Mouse (Mus musculus): ENCODE results near the gene Vmn1r22. TPM values are rescaled to one million over a fixed set of nuclear protein-coding genes. Genes with fewer than 3 reads are reported as not detected.

Gene Vmn1r22
- not detected in 2 replicates for total RNA-seq (2015)
- not detected in 2 replicates for total RNA-seq (2017)

DNA sequence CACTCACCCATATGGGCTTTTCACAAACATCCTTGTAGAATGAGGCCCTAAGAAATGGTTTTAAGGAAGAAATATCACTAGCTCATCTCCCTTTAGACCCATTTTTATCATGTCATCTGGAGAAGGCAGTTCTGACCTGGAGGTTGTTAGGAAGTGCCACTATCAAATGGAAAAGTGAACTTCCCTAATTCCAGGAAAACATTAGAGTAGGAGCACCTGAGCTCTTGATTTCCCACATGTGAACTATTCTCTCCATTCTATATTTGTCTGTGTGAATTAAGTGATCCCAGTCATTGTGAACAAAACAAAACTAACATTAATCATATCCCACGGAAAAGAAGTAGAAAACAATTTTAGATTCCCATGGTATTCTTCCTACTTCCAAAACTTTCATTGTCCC, at the start of gene Vmn1r22:
Vmn1r22 (minus strand) TSS at position 101 of the 400 bp plus-strand sequence.
- no peak for ATAC-seq (ENCODE audit: poor library complexity, severe bottlenecking)

DNA sequence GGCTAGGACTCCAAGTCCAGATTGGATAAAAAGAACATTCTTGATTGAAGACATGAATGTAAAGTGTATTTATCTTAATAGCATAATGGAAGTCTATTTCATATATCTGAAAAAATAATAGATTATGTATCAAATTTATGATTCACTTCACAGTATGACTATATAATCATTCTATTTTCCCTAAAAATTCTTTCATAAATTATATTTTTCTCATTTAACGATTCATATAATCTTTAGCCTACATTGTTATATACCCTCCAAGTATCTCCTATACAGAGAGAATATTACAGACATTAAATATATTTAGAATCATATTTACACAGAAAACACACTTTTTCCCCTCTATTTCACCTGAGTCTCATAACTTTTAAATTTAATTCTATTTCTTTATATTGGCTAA, 18.9 kb upstream of the Vmn1r22 start, which contains the start of gene Vmn1r23:
Vmn1r23 (minus strand) TSS at position 101 of the 400 bp plus-strand sequence.
- no peak for ATAC-seq (ENCODE audit: poor library complexity, severe bottlenecking)

DNA sequence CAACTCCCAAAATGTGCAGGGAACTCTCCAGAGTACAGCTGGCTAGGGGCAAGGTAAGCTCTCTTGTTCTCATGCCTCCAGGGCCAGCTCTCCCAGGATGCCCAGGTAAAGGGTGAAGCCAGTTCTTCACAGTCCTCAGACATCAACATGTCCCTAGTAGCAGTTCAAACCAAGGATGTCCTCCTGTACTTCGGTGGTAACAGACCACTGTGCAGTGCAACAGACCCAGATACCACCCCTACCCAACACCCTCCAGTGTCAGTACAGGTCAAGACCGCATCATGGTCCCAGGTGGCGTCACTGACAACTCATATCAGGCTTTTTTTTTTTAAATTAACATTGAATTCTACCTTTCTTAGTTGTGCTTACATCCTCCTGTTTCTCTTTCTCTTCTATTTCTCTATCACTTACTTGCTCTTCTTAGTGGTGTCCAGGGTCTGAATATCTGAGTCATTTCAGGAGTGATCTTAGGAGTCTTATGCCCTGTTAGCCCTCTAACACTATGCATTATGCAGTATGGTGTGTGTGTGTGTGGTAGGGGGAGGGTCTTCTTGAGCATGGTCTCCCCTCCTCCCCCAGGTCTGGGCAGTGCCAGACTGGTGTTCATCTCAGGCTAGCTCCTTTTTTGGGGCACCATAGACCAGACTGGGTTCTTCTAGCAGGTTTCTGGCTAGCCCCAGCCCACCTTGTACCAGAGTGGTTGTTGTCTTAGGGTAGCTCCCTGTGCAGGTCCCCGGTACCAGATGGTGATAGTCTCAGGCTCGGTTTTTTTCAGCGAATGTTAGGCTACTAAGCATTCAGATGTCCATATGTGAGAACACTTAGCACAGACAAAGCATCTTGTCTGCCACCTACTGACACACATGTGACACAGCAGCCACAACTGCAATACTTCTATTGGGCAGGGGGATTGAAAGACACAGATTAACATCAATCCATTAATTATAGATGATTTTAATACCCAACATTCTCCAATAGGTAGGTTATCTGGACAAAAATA, 48.5 kb downstream of the Vmn1r22 start:
- peak; percentile 98 for ATAC-seq (ENCODE audit: poor library complexity, severe bottlenecking)

DNA sequence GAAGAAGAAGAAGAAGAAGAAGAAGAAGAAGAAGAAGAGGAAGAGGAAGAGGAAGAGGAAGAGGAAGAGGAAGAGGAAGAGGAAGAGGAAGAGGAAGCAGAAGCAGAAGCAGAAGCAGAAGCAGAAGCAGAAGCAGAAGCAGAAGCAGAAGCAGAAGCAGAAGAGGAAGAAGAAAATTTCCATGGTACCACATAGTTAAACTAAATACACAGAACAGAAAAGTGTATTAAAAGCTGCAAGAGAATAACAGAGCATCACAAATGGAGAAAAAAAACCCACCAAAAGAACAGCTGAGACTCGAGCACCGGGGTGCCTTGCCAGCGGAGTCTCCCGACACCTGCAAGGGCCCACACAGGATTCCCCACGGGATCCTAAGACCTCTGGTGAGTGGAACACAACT, 56.7 kb downstream of the Vmn1r22 start:
- peak; percentile 78 for ATAC-seq (ENCODE audit: poor library complexity, severe bottlenecking)

DNA sequence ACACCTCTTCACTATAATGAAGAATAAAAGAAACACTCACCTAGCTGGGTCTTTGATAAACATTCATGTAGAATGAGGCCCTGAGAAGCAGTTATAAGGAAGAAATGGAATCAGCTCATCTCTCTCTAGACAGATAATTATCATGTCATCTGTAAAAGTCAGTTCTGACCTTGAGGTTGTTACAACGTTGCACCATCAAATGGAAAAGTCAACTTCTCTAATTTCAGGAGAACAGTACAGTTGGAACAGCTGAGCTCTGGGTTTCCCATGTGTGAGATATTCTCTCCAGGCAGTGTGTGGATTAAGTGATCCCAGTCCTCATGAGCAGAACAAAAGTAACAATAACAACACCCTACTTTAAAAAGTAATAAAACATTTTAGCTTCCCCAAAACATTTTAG, 57.5 kb downstream of the Vmn1r22 start, which contains the start of gene Vmn1r21:
Vmn1r21 (minus strand) TSS at position 58 of the 400 bp plus-strand sequence.
- ATAC-seq (ENCODE audit: poor library complexity, severe bottlenecking): 0 out of 2 replicates have a peak, but pooled peaks have one; percentile 43

Other genes starting within 250 kb of the Vmn1r22 start
- 3.5 and 3.6 TPM in 2 replicates for gene Pyurf, start 215.9 kb downstream of the Vmn1r22 start, total RNA-seq (2015)
- 7.9 and 9.1 TPM in 2 replicates for gene Pyurf, start 215.9 kb downstream of the Vmn1r22 start, total RNA-seq (2017)
- gene Lancl2, start 205.5 kb downstream of the Vmn1r22 start, total RNA-seq (2015): 26.0 and 29.7 TPM in 2 replicates
- 26.3 and 28.7 TPM in 2 replicates for gene Lancl2, start 205.5 kb downstream of the Vmn1r22 start, total RNA-seq (2017)
- 12.1 and 16.5 TPM in 2 replicates for gene Vopp1, start 82.9 kb downstream of the Vmn1r22 start, total RNA-seq (2015)
- 14.4 and 16.3 TPM in 2 replicates for gene Vopp1, start 82.9 kb downstream of the Vmn1r22 start, total RNA-seq (2017)
- gene Vmn1r21, start 57.7 kb downstream of the Vmn1r22 start, total RNA-seq (2015): not detected in 2 replicates
- not detected in 2 replicates for gene Vmn1r21, start 57.7 kb downstream of the Vmn1r22 start, total RNA-seq (2017)
- gene Vmn1r23, start 18.8 kb upstream of the Vmn1r22 start, total RNA-seq (2015): not detected in 2 replicates
- gene Vmn1r23, start 18.8 kb upstream of the Vmn1r22 start, total RNA-seq (2017): not detected in 2 replicates
- gene Vmn1r24, start 53.5 kb upstream of the Vmn1r22 start, total RNA-seq (2015): not detected in 2 replicates
- not detected in 2 replicates for gene Vmn1r24, start 53.5 kb upstream of the Vmn1r22 start, total RNA-seq (2017)
- gene Vmn1r25, start 72.8 kb upstream of the Vmn1r22 start, total RNA-seq (2015): not detected in 2 replicates
- not detected in 2 replicates for gene Vmn1r25, start 72.8 kb upstream of the Vmn1r22 start, total RNA-seq (2017)
- not detected in 2 replicates for gene Vmn1r26, start 107.1 kb upstream of the Vmn1r22 start, total RNA-seq (2015)
- not detected in 2 replicates for gene Vmn1r26, start 107.1 kb upstream of the Vmn1r22 start, total RNA-seq (2017)

All from megakaryocyte, adult 5-6 weeks (primary cell).